Mouse (Mus musculus) neural tube, embryonic 12.5 days (tissue): Measurements from ENCODE around the gene Dyrk4. TPM values are rescaled to one million over a fixed set of nuclear protein-coding genes. Genes with fewer than 3 reads are reported as not detected.
A peak's percentile ranks its signal among the peaks of the same experiment; 100 is the strongest.

Experiments used
- ATAC-seq: fragments of 200-750 bp; cut with Nextera tagmentation; 2 replicates; pipeline ENCODE4 v1.8.0; 2017; ENCODE audit warnings: low read depth, mild to moderate bottlenecking, moderate TSS enrichment, moderate library complexity; ENCODE audit not compliant: low FRiP score
- H3K27ac ChIP-seq: fragments of 300-500 bp; sonication (generic); 2 replicates; pipeline ENCODE4 v1.5.1; 2016
- H3K27me3 ChIP-seq: fragments of 300-500 bp; sonication (generic); replicated peaks from 2 replicates; pipeline ENCODE4 v1.6.1; 2016; ENCODE audit warnings: mild to moderate bottlenecking
- H3K36me3 ChIP-seq: fragments of 300-500 bp; sonication (generic); 2 replicates; pipeline ENCODE4 v1.6.1; 2016; ENCODE audit warnings: mild to moderate bottlenecking
- H3K4me1 ChIP-seq: fragments of 300-500 bp; sonication (generic); 2 replicates; pipeline ENCODE4 v1.6.1; 2016
- H3K4me2 ChIP-seq: fragments of 300-500 bp; sonication (generic); replicated peaks from 2 replicates; pipeline ENCODE4 v1.6.1; 2016; ENCODE audit warnings: mild to moderate bottlenecking
- H3K4me3 ChIP-seq: fragments of 300-500 bp; sonication (generic); 2 replicates; pipeline ENCODE4 v1.5.1; 2016
- H3K9ac ChIP-seq: fragments of 300-500 bp; sonication (generic); 2 replicates; pipeline ENCODE4 v1.6.1; 2016; ENCODE audit warnings: mild to moderate bottlenecking
- H3K9me3 ChIP-seq: fragments of 300-500 bp; sonication (generic); 2 replicates; pipeline ENCODE4 v1.6.1; 2016; ENCODE audit warnings: mild to moderate bottlenecking
- WGBS: fragments of 180-500 bp; shearing (Covaris S2); methylation state at CpG from one replicate; pipeline ENCODE4 v1.1.7; 2016; 5-methylcytosine and 5-hydroxymethylcytosine counted together
- polyA plus RNA-seq: library from polyadenylated mRNA; unstranded; fragments of >200 nt; fragmentation: Nextera tagmentation; extraction: Ambion mirVana; gene quantifications from 2 replicates; pipeline ENCODE4 v1.2.1, GENCODE M21; 2016

Gene Dyrk4
- polyA plus RNA-seq, 1 experiment from 2014 or later = not detected

DNA sequence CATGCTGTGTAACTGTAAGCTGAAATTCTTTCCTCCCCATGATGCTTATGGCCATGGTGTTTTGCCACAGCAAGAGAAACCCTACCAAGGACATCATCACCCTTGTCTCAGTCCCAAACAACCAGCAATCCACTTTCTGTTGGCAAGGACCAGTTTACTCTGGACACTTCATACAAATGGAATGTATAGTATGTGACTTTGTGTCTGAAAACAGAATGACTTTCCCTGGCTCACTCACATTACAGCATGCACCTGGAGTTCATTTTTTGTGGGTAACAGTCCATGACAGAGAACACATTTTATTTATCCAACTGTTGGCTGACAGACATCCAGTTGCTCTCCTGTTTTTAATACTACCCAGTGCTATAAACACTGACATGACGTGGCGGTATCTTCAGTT lies 11.3 kb upstream of the Dyrk4 start:
- 90% methylated on average over 2 of the region's 2 CpGs for WGBS
- ATAC-seq = no peak

DNA sequence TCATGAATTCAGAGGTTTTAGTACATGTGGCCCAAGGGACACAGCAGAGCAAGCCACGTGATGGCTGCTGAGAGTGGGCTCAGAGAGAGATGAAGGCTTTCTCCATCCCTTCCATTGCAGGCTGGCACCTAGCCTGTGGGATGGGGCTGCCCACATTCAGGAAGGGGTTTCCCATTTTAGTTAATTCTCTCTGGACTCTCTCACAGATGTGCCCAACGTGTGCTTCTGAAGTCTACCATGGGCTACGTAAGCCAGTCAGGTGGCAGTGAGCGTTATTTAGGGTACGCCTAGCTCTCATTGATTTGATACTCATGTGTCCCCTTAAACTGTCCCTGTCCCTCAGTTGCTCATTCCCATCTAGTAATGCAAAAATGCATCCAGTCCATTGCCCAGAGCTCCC lies 6.7 kb downstream of the Dyrk4 start:
- ATAC-seq = no peak
- 82% methylated on average over 5 of the region's 5 CpGs for WGBS
- no peaks in the 10 kb centered on the region for H3K9me3 ChIP-seq

More for the DNA sequence above, 11.3 kb upstream of the Dyrk4 start:
- no peaks in the 10 kb centered on the region for H3K27me3 ChIP-seq
- peaks cover 33% of the 10 kb centered on the region for H3K36me3 ChIP-seq
- no peak overlapping the region for H3K27ac ChIP-seq
- H3K4me3 ChIP-seq = no peak overlapping the region
- no peaks in the 10 kb centered on the region for H3K4me1 ChIP-seq
- H3K4me2 ChIP-seq = no peak overlapping the region
- H3K9ac ChIP-seq = no peak overlapping the region
- H3K9me3 ChIP-seq = no peaks in the 10 kb centered on the region

DNA sequence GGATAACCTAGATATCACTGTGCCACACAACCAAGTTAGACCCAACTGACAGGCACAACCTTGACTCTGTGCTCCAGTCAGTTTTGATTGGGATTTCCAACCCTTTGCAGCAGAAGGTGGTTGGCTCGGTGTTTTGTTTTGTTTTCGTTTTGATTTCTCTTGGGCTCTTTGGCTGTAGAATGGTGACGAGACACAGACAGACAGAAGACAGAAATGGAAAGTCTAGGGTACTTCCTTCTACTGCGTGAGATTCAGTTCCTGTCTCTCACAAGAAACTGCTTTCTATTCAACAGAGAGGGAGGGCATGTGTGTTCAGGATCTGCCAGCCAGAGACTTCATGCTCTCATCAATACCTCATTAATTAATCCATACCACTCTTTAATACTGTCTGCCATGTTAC lies 10.9 kb downstream of the Dyrk4 start:
- ATAC-seq = no peak
- Histone ChIP-seq H3K4me1 (no peaks in the 10 kb centered on the region), H3K4me2 (no peak overlapping the region), H3K27ac (no peak overlapping the region), H3K27me3 (no peaks in the 10 kb centered on the region), H3K9ac (no peak overlapping the region), H3K36me3 (no peaks in the 10 kb centered on the region), H3K4me3 (no peak overlapping the region), H3K9me3 (no peaks in the 10 kb centered on the region)
- WGBS = 88% methylated on average over 4 of the region's 4 CpGs

More for the DNA sequence above, 6.7 kb downstream of the Dyrk4 start:
- H3K27ac ChIP-seq = no peak overlapping the region
- H3K4me2 ChIP-seq = no peak overlapping the region
- no peaks in the 10 kb centered on the region for H3K27me3 ChIP-seq
- H3K9ac ChIP-seq = no peak overlapping the region
- H3K4me1 ChIP-seq = no peaks in the 10 kb centered on the region
- H3K36me3 ChIP-seq = no peaks in the 10 kb centered on the region
- no peak overlapping the region for H3K4me3 ChIP-seq

DNA sequence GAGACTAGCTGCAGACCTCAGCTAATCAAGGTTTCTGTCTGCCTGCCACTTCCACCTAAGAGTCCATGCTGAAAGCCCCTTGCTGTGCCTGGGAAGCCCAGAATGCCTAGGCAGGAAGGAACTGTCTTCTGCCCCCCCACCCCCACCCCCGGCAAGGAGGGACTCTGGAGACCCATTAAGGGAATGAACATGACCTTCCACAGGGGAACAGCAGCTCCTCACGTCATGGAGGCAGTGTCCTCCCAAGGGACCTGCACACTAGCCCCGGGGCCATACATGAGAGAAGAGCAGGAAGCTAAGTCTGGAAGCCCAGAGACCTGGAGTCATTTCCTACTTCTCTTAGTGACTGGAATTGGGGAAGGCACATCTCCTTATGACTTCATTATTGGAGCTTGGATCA lies 13.8 kb downstream of the Dyrk4 start:
- no peaks in the 10 kb centered on the region for H3K27me3 ChIP-seq
- no peak for ATAC-seq

DNA sequence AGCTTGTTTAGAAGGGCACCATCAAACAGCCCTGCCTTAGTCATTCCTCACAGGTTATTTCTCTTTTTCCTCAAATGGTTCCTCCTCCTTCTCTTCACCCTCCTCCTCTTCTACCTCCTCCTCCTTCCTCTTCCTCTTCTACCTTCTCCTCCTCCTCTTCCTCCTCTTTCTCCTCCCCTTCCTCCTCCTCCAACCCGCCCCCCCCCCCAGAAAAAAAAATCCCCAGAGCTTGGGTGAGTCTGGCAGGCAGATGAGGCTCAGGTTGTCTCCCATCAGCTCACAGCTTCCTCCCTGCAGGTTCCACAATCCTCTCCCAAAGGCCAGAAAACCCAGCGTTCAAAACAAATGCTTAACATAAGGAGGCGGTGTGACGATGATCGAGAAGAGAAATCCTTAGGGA lies 14.3 kb downstream of the Dyrk4 start:
- H3K36me3 ChIP-seq = no peaks in the 10 kb centered on the region
- H3K4me2 ChIP-seq = no peak overlapping the region
- H3K9ac ChIP-seq = no peak overlapping the region
- H3K9me3 ChIP-seq = no peaks in the 10 kb centered on the region
- 69% methylated on average over 5 of the region's 5 CpGs for WGBS
- no peak overlapping the region for H3K27ac ChIP-seq
- ATAC-seq = no peak
- H3K4me1 ChIP-seq = no peaks in the 10 kb centered on the region
- H3K27me3 ChIP-seq = no peaks in the 10 kb centered on the region
- no peak overlapping the region for H3K4me3 ChIP-seq

More for the DNA sequence above, 13.8 kb downstream of the Dyrk4 start:
- no peaks in the 10 kb centered on the region for H3K9me3 ChIP-seq
- WGBS = 78% methylated on average over 3 of the region's 3 CpGs
- H3K27ac ChIP-seq = no peak overlapping the region
- no peak overlapping the region for H3K4me2 ChIP-seq
- no peaks in the 10 kb centered on the region for H3K4me1 ChIP-seq
- no peaks in the 10 kb centered on the region for H3K36me3 ChIP-seq
- H3K4me3 ChIP-seq = no peak overlapping the region
- no peak overlapping the region for H3K9ac ChIP-seq

DNA sequence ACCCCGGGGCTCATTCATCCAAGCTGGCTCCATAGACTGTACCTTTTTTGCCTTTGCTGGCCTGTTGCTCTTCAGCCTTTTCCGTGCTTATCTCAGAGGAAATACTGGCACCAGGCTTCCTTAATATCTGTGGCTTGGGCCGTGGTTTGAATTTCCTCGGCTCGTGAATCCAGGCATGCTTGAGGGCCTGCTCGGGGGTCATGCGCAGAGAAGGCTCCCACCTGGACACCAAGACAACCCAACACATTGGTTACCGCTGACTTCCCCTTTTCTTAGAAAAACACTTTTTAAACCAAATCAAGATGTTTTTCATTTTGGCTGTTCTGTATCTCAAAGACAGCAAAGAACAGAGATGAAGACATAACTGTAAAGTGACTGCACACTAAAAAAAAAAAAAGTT lies 44.5 kb downstream of the Dyrk4 start:
- H3K36me3 ChIP-seq = no peaks in the 10 kb centered on the region
- no peak overlapping the region for H3K9ac ChIP-seq
- no peak overlapping the region for H3K4me3 ChIP-seq
- no peak for ATAC-seq
- no peaks in the 10 kb centered on the region for H3K9me3 ChIP-seq
- WGBS = 90% methylated on average over 8 of the region's 8 CpGs
- no peaks in the 10 kb centered on the region for H3K27me3 ChIP-seq
- H3K4me2 ChIP-seq = no peak overlapping the region
- no peak overlapping the region for H3K27ac ChIP-seq
- no peaks in the 10 kb centered on the region for H3K4me1 ChIP-seq

DNA sequence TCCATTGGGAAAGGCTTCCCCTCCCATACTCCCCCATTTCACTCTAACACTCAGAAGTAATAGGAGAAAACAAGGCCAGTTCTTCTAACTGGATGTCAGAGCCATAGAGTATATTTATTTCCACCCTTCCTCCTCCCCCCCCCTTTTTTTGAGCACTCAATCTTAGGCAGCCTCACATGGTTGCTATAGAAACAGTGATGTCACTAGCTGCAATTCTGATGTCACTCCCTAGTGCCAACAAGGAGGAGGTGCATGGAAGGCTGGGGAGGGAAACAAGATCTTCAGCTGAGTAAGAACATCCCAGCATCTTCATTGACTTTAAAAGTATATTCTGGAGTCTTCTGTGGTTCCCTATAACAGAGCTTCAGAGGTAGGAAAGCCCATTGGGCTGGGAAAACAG lies 68.8 kb downstream of the Dyrk4 start, which contains the start of gene Akap3:
Gene Akap3, plus strand, starts transcription at position 218 of the 400 bp plus-strand sequence.
- Histone ChIP-seq H3K4me1 (peaks cover 7% of the 10 kb centered on the region), H3K27ac (no peak within 1 kb of the TSS), H3K27me3 (no peaks in the 10 kb centered on the region; the same call in 1 of the 2 replicates), H3K36me3 (no peaks in the 10 kb centered on the region), H3K9ac (no peak within 1 kb of the TSS), H3K9me3 (no peaks in the 10 kb centered on the region), H3K4me3 (no peak within 1 kb of the TSS), H3K4me2 (no peak within 1 kb of the TSS)
- no peak for ATAC-seq

DNA sequence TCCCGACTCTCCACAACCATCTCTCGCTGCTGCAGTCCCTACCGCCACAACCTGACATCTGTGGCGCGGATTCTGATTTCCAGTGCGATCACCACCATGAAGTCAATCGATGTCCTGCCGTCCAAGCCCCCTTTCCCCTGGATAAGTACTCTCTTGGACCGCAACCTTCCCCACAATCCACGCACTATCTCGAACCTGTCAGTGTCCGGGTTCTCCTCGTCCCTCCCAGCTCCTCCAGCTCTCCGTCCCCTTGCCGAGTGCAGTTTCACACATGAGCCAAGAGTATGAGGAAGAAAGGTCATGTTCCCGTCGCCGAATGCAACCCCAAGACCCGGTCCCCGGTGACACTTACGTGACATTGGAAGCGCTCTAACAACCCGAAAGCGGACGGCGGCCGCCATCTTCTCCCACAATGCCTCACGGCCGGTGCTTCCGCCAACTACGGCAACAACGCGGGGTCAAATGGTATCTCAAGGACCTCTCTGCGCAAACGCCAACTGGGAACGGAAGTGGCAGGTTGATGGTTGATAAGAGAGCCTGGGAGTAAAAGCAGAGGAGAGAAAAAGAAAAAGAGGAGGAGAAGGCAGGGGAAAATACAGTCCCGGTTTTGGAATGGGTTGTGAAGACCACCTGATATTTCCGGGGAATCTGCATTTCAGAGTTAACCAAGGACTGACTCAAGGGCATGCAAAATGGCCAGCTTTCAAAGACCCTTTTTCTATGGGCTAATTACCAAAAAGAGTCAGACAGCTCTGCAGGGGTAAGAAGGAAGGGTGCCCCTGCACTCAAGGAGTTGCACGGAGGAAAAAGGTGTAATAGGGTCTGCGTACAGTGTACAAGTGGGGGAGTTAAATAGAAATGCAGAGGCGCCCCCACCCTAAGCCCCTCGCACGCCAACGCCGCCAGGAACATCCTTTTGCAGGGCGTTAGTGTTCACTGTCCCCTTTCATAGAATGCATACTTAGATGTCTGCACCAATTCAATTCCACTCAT lies 72.6 kb downstream of the Dyrk4 start, which contains the start of gene Ndufa9:
Gene Ndufa9, minus strand, starts transcription at position 425 of the 993 bp plus-strand sequence.
- peaks cover 3% of the 10 kb centered on the region; the same call in 1 of the 2 replicates for H3K36me3 ChIP-seq
- ATAC-seq = peak; percentile 89
- no peaks in the 10 kb centered on the region; the same call in 1 of the 2 replicates for H3K27me3 ChIP-seq
- peaks cover 11% of the 10 kb centered on the region for H3K4me1 ChIP-seq
- H3K27ac ChIP-seq = no peak within 1 kb of the TSS
- peak within 1 kb of the TSS; percentile 74 for H3K4me2 ChIP-seq
- 8% methylated on average over 46 of the region's 46 CpGs for WGBS
- H3K9me3 ChIP-seq = no peaks in the 10 kb centered on the region
- H3K9ac ChIP-seq = peak within 1 kb of the TSS; percentile 83
- peak within 1 kb of the TSS; percentile 82 for H3K4me3 ChIP-seq

DNA sequence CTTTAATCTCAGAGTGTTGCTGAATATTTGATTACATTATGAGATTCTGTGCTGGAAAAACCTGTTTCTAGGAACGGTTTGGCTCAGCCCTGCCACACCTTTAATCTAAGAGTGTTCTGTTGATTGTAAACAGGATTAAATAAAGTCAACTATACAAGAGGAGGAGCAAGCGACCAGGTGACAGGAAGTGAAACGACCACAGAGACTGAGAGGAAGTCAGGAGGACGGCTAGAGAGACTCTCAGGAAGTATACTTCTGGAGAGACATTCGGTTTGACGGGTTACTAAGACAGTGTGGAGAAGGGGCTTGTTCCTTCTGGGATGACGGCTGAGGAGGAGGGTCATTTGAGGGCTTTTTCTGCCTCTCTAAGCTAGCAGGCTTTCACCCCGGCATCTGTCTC lies 85.0 kb downstream of the Dyrk4 start:
- Histone ChIP-seq H3K4me1 (no peaks in the 10 kb centered on the region), H3K27me3 (no peaks in the 10 kb centered on the region), H3K9me3 (no peaks in the 10 kb centered on the region), H3K27ac (no peak overlapping the region), H3K4me3 (no peak overlapping the region), H3K4me2 (no peak overlapping the region), H3K9ac (no peak overlapping the region), H3K36me3 (peaks cover 84% of the 10 kb centered on the region)
- 87% methylated on average over 8 of the region's 8 CpGs for WGBS
- ATAC-seq = no peak

Other genes starting within 250 kb of the Dyrk4 start
- 12.0 and 16.9 TPM in 2 replicates for gene Kcna6, start 181.2 kb downstream of the Dyrk4 start, polyA plus RNA-seq
- 191 TPM in 2 replicates for gene Ndufa9, start 72.7 kb downstream of the Dyrk4 start, polyA plus RNA-seq
- 0.08 and 0.17 TPM in 2 replicates for gene Akap3, start 68.7 kb downstream of the Dyrk4 start, polyA plus RNA-seq
- 37.9 and 39.0 TPM in 2 replicates for gene Rad51ap1, start 17.7 kb upstream of the Dyrk4 start, polyA plus RNA-seq
- 22.4 and 24.5 TPM in 2 replicates for gene D6Wsu163e, start 18.1 kb upstream of the Dyrk4 start, polyA plus RNA-seq
- gene Fgf6, start 93.7 kb upstream of the Dyrk4 start, polyA plus RNA-seq = 0.13 and 0.34 TPM in 2 replicates
- not detected in 2 replicates for gene Fgf23, start 151.1 kb upstream of the Dyrk4 start, polyA plus RNA-seq
- gene Tigar, start 187.7 kb upstream of the Dyrk4 start, polyA plus RNA-seq = 7.9 and 8.3 TPM in 2 replicates
- 399 and 445 TPM in 2 replicates for gene Ccnd2, start 230.4 kb upstream of the Dyrk4 start, polyA plus RNA-seq